Mouse (Mus musculus) cerebellum, postnatal 25 days (tissue): ENCODE results near the gene Tubgcp2.
A peak's percentile ranks its signal among the peaks of the same experiment; 100 is the strongest.

Experiments
- DNase-seq, 2 experiments: peaks; one replicate each; pipeline ENCODE4 v3.0.0; 2021; ENCODE audit warnings: mixed read lengths in 2 of 2

Tubgcp2 gene

DNA sequence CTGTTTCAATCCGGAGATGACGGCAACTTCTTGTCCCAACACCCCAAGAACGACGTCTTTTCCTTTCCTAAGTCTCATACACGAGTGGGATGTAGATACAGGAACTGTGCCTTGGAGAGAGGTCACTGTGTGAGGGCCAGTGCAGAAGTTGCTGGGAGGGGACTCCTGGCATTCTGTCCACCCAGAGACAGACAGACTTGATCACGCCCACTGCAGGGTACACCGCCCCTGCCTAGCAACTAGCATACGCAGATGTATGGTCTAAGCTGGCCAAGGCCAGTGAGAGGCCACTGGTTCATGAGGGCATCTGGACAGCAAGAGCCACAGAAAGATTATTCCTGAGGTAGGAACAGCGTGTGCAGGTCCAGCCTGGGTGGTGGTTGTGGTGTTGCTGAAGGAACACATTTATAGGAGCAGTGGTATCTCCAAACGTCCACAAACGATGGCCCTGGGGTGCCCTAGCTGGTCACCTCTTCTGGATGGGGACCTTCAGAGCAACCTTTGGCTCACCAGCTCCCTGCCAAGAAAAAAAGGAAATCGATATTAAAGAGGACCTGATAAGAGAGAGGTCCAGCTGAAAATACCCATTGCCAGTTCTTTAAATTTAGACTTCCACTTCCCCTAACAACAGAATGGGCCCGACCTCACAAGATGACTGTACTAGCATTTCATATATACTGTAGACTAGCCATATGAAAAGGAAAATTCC lies 57.3 kb downstream of the Tubgcp2 start:
- DNase-seq = peak; percentile 16 to 17

DNA sequence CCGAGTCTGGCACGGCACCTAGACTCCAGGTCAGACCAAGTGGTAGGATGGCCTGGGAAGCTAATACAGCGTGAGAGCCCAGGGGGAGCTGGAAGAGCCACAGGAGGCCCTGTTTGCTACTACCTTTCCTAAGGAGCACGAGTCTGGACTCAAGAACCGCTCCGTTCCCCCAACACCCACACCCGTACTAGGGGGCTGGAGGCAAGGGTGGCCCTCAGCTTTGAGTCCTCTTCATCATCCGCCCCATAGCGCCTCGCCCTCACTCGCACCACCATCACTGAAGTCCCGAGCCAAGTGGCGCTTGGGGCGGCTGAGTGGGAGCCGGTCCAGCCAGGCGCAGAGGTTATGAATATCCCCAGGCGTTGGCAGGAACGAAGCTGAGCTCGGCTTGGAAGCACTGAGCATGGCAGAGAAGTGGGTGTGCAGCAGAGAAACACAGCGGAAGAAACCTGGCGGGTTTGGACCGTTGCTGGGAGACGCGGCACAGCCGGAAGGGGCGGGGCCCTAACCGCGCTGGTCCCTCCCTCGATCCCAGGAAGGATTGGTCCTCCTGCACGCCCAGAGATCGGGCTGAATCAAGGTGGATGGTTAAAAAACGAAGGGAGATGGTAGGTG lies 58.1 kb downstream of the Tubgcp2 start, which contains the start of gene 6430531B16Rik:
Gene 6430531B16Rik (minus strand): TSS at position 478 of the 615 bp plus-strand sequence.
- peak; percentile 83 to 91 for DNase-seq

DNA sequence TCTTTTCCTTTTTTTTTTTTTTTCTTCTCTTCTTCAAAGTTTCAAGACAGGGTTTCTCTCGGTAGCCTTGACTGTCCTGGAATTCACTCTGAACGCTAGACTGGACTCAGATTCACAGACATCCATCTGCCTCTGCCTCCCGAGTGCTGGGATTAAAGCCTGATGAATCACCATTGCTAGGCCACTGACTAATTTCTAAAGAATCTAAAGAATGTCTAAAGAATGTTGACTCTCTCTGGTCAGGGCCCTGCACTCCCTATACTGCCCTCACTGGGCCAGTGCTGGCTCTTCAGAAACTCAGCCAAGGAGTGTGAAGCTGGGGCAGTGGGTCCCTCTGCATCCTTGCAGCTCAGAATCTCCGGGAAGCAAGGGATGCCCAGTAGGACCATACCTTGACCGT lies 61.0 kb downstream of the Tubgcp2 start:
- DNase-seq = no peak

DNA sequence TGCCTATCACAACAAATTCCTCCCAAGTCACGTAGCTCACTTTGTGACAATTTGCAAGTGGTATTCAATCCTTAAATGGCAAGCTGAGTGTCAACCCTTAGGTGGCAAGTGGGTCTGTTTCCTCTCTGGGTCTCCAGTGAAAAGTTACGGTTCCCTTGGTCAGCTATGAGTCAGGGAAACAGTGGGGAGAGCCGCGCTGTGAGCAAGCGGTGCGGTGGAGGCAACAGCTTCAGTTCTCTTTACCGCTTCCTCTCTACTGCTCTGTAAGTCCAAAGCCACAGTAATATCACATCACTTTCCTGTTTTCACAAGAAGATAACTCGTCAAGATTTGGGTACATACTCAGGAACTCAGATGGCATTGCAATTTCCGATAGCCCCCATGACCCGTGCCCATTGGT lies 62.2 kb downstream of the Tubgcp2 start:
- DNase-seq = no peak

DNA sequence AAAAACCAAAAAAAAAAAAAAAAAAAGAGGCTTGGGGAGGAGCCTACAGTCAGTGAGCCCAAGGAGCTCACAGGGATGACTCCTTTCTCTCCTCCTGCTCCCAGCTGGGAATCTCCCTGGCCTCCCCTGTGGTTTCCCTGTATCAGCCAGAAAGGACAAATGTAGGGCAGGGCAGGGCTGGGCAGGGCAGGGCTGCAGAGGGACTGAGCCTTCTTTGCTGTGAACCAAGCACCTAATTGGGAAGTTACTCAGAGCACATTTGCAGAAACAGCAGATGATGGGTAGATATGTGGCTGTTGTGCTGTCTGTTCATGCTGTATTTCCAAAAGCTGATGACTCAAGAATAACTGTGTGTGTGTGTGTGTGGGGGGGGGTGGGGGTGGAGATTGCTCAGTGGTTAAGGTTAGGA lies 63.5 kb downstream of the Tubgcp2 start:
- DNase-seq = no peak

DNA sequence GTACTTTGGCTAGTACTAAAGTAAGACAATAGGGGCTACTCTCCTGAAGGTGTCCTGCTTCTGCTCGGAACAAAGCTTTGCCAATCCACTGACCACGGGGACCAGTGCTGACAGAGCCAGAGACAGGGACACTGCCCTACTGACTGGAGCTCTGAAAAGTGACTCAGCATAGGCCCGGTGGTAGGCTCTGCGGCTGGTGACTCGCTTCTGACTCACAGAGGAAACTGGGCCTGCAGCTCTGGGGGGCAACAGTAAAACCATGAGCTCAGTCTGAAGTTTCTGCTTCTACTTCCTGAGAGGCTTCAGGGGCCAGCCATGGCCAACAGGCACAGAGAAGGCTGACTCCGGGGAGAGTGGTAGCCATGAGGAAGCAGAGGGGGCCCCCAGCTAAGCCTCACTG lies 65.0 kb downstream of the Tubgcp2 start:
- no peak for DNase-seq

DNA sequence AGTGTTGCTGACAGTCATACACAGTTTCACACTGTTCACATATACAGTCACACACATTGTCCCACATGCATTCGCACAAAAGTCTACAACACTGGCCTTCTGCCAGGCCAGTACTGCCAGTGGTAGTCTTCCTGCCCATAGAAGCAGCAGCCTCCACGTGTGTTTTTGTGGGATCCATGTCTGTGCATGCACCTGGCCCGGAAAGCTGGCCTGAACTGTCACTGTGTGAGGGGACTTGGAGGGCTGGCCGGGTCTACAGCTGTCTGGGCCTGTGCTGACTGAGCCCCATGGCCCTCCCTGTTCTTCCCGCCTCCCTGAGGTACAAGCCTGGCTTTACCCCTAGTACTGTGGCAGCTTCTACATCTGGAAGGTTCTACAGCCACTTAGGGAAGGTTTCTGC lies 65.5 kb downstream of the Tubgcp2 start:
- no peak for DNase-seq

DNA sequence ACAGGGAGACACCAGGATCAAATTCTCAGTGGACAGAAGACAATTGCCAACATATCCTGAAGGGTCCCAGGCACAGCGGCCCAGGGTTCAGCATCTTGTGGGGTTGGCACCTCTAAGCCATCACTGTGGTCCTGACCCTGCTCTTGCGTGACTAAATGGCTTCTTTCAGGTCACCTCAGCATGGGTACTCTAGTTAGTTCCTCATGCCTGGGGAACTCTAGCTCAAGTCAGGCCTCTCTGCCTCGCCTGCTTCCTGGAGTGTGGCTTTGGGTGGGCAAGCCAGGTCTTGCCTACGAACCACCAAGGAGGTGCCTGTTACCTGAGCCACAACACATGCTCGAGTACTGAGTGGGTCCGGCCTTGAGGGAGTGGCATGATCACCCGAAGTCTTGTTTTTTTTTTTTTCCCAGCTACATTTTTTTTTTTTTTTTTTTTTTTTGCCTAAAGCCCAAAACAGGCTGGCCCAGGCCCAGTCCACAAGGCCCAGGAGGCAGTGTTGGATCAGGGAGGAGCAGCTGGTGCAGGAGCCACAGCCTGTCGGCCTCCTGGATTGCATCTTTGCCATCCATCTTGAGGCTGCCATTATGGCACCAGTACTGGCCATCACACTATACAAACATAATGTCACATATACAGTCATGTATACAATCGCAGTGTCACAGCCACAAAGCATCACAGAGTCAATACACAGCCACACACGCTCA lies 66.1 kb downstream of the Tubgcp2 start:
- DNase-seq = no peak

DNA sequence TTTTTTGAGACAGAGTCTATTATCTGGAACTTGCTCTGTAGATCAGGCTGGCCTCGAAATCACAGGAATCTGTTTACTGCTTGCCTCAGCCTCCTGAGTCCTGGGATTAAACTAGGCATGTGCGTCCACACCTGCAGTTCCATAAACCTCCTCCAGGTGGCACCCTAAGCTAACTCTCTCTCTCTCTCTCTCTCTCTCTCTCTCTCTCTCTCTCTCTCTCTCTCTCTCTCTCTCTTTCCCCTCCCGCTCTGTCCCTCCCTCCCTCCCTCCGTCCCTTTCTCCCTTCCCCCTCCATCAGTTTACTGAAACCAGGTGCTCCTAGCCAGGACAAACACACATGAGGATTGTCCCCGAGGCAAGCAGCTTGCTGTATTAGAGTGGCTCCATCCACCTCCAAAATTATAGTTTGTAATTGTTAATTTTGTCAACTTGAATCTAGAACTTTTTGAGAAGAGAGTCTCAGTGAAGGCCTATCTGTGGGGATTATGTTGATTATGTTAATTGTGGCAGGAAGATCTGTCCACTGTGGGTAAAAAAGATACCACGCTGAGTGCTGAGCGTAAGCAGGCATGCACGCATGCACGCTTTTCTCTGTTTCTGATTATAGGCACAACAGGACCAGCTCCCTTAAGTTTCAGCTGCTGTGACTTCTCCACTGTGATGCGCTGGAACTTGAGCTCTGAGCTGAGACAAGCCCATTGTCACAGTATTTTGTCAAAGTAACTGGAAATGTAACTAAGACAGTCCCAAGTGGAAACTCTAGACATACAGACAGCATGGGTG lies 66.9 kb downstream of the Tubgcp2 start:
- peak; percentile 86 to 93 for DNase-seq

DNA sequence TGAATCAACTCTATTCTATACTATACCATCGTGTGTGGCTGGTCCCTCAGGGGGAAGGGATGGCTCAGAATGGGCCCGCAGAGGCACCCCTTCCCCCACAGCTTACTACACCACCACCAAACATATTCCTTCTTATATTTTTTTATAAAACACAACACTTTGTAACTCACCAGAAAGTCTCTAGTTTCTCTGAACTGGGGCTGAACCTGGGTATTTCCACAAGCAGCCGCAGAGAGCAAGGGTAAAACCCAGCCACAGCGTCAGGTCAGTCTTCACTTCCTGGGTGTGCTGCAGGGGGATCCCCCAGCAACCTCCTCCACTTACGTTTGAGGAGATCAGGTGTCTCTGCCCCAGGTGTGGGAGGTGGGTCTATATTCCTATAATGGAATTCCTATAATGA lies 68.0 kb downstream of the Tubgcp2 start:
- DNase-seq = no peak

DNA sequence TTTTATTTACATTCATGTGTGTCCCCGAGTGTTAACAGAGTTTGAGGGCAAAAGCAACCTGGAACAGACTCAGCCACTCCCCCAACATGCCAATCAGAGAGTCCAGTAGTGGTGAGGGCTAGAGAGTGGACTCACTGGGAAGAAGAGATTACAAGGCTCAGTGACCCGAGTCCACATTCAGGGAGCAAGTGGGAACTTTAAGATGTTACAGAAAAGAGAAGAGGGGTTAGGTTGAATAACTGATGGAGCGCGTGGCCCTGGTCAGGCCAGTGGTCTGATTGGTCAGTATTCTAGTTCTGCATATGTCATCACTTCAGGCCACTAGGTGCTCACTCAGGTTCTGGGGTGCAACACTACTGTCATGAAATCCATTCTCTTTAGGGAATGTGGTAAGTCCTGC lies 69.3 kb downstream of the Tubgcp2 start:
- DNase-seq = no peak

DNA sequence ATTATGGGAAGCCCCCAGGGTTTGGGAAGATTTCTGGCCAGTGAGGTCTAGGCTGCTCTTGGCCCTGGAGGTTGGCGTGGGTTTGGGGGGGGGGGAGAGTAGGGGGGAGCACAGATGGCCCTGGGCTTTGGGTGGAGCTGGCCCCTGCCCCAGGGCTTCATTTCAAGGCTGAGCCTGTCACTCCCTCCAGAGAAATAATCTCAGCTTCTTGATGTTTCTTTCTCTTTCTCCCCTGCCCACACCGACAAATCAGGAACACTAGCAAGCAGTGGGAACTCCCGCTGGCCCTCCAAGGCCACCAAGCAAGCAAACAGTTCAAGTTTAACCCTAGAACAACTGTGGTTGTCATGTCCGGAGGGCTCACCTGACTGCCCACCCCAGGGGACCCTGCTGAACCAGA lies 72.7 kb downstream of the Tubgcp2 start:
- no peak for DNase-seq

DNA sequence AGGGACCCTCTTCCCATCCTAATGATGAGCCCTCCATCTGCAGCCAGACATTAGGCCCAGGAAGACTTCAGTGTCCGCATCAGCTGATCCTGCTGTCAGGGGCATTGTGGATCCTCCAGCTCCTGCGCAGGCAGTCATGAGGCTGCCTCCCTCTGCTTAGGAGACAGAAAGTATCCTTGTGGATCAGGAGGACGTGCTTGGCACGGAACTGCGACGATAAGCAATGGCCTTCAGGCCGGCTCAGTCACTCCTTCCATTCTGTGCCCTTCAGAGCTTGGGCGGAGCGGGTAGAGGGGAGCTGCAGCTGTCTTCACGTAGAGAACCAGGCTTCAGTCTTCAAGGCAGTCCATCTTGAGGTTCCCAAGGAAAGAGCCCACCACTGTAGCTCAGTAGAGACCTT lies 75.3 kb downstream of the Tubgcp2 start:
- DNase-seq = no peak

DNA sequence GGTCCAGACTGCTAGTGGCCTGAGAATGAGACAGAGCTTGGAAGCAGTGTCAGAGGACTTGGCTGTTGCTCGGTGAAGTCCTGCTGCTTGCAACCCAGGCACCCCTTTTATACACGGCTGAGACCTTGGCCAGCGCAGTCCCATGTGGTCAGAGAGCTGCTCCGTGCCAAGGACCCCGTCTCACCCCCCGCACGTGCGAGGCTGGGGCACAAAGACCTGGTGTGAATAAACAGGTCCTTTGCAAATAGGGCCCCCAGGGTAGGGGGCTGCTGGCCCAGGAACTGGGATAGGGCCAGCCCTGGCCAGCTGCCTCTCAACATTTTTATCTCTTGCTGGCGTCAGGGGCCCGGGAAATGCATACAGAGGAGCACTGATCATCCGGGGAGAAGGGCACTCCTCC lies 78.5 kb downstream of the Tubgcp2 start:
- no peak for DNase-seq

DNA sequence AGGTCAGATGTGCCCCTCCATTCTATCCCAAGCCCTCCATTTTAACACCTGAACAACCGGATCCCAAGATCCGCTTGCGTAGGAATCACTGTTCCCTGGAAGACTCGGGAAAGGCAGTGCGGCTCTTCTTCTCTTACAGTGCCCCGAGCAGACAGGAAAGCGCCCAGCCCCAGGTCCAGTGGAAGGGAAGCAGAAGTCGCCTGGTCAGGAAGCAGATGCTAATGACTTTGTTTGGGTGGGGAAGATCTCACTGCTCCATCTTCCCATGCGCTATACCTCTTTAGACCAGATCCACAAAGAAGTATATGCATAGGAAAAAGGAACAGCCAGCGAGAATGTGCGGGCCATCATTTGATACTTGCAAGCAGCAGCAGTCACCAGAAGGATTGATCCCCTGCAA lies 79.0 kb downstream of the Tubgcp2 start:
- DNase-seq = no peak

DNA sequence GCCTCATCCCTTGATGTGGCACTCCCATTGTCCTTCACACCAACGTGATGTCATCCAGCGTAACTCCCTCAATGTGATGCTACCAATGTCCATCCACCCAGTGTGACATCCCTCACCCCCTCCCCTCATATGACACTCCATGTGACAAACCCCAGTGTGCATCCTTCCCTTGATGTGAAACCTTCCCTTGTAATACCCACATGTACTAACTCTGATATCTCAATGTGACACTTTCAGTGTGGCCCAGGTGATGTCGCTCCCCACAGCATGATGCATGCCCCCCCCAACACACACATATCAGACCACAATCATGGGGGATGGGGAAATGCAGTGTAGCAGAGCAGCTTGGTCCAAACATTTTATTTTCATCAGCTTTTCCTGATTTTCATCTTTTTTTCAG lies 79.8 kb downstream of the Tubgcp2 start:
- no peak for DNase-seq

DNA sequence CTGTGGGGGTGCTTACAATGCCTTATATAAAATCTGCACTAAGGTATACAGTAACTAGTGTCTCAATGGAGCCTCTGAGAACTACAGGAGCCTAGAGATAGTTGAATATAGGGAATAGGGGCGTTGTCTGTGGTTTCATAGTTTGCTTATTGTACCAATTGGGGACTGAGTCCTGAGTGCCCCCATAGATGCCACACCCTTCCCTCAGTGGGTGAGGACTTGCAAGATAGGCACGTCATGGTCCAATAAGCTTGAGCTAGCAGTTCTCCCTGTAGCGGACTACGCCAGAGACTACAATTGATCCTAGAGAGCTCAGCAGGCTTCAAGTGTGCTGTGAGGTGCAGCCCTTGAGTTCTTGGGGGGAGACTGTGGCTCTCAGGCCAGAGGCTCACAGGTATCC lies 81.0 kb downstream of the Tubgcp2 start:
- DNase-seq = no peak

DNA sequence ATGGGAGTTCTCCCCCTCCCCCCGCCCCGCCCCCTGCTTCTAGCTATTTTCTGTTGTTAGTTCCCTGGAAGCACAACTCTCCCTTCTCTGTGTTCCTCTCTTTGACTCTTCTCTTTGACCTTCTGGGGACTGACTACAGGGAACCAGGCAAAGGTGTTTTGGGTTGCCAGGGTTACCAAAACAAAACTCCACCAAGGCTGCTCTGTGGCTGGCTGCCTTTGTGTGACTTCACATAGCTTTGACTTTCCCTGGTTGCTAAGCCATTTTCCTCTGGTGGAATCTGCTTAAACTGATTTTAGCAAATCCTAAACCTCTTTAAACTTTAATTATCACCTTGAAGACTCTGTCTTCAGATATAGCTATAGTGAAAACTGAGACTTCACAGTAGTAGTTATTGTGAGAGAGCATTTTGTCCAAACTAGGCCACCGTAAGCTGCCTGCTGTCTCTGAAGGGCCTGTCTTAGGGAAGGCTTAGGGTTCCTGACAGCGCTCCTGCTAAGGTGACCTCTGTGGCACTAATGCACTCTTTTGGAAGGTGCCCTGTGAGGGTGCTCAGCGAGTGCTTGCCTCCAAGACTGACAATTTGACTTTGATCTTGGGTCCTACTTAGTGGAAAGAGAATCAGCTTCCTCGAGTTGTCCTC lies 84.4 kb downstream of the Tubgcp2 start:
- no peak for DNase-seq

DNA sequence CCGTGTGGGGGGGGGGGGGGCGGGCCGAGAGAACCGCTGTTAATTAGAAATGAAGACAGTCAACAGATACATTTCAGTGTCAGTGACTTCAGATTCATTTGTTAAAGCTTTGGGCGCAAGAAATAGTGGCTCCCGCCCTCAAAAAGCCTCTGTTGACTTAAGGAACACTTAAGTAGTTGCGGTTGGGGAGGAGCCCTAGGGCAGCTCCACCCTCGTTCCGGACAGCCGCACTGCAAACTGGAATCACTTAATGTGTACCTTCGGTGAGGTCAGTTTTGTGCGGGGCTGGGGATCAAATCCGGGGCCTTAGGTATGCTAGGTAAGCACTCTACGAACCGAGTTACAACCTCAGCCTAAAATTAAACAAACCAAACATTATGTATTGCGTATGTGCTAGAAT lies 85.4 kb downstream of the Tubgcp2 start:
- DNase-seq = no peak

DNA sequence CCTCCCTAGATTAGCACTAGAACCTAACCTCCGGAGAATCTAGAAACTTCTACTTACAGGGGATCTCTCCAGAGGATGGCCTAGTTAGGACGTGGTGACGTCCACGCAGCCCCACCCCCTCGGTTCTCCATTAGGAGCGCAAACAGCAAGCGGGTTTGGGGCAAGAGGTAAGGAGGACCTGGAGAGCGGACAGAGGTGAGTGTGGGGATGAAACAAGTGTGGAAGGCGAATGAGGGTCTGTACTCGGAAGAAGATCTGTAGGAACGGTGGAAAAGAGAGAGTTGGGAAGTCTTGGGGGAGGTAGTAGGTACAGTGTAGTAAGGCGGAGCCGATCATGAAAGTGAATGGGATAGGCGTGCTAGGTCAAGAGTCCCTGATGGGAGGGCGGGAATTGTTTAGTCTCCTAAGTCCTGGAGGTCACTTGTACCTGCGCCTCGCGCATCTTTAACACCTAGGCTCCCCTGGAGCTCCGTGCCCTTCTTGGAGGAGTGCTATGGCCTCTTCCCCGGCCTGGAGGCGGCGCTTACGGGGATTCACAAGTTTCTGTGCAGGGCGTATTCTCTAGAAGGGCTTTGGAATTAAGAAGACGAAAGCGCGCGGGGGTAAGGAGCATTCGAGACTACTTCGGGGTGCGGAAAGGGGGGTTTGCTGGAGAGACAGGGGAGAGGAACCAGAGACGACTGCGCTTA lies 86.0 kb downstream of the Tubgcp2 start:
- no peak for DNase-seq

DNA sequence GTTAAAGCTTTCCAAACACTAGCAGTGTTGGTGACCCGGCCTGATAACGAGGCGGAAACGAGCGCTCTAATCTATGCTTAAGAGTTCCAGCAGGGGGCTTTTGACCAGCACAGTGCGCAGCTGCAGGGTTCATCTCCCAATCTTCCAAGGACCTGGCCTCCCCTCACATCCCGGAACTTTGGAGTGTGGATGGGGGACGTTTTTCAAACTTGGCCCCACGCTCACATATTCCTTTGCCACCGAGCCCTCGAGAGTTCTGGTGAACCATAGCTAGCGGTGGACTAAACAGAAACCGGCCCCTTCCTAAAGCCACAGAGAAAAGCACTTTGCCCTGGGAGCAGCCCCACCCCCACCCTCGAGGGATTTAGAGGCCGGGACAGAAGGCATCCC lies 86.6 kb downstream of the Tubgcp2 start:
- DNase-seq = no peak

DNA sequence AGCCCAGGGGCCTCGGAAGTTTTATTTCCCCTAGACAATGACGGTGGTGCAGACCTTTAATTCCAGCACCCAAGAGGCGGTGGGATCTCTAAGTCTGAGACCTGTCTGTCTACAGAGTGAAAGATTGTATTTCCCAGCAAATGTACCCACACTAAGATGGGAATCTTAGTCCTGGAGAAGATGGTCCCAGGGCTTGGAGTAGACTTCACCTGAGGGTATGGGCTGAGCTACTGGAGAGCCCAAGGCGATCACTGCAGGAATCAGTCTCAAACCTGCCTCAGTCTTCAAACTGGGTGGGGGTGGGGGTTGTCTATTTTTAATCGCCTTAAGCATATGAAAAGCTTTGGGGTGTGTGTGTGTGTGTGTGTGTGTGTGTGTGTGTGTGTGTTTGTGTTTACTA lies 90.4 kb downstream of the Tubgcp2 start:
- no peak for DNase-seq
